Mouse (Mus musculus) CD4-positive helper T cell, adult 2 months (primary cell): ENCODE results near the gene Lrfn1.
"Not testable (repeated sequence)": the region's sequence is repeated elsewhere in the genome, so short reads cannot be mapped to it uniquely, and the experiment has no call there.

Experiments
- DNase-seq: peaks from one replicate; pipeline ENCODE4 v3.0.0-alpha.2; 2012; ENCODE audit warnings: low read depth, missing footprints, low spot score

Lrfn1 gene

DNA sequence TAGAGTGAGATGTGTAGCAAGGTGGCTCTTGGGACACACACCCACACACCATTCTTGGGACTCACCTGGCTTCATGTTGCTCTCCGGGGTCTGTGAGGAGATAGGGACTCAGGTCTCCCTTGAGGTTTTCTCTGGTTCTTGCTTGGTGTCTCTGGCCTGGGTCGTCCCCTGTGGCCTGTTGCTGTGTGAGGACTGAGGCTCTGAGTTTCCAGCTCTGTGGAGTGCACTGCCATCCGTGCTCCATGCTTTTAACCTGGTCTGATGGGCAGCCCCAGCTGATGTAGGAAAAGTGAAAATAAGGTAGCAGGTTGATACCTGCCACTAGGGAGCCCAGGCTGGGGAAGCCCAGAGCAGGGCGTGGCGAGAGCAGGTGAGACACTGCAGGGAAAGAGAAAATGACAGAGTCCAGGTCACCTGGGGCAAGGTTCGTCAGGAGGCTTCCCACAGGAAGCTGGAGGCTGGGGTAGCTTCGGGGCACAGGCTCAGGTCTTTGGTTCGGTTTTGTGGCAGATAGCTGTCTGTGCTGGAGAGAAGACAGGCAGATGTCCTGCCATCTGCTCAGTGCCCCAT is 58.7 kb downstream of the Lrfn1 start, which contains the start of gene Ifnl2:
Ifnl2 (minus strand) TSS at position 51 of the 570 bp plus-strand sequence.
- not testable (repeated sequence) for DNase-seq

DNA sequence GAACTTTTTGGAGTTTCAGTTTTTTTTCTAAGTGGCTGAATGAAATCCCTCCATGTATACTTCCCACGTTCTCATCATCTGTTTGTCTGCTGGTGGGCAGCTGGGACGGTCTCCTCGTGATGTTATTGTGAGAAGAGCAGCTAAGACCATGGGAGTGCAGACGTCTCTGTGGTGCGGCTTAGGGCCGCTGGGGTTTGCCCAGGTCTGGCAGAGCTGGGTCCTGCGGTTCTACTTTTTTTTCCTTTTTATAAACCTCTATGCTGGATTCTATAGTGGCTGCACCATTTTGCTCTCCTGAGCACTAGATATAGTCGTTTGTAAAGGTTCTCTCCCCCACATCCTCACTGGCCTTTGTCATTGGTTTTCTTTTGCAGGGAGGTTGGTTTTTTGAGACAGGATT is 59.7 kb downstream of the Lrfn1 start:
- DNase-seq = no peak
